ENCODE assay signal across 8 mouse cellular contexts in genomic region chr4:136892811-136893210, GRCm38 (mm10). TPM values are rescaled to one million over a fixed set of nuclear protein-coding genes. Genes with fewer than 3 reads are reported as not detected.
DNase-seq lines count a peak whose midpoint lies in the region; ATAC-seq and TF ChIP-seq lines count a peak whose summit lies in the region.

C1qc (minus strand) TSS chr4:136893065.

- no peak within 1 kb of the TSS for H3K27ac ChIP-seq in kidney, postnatal 0 days
- H3K27ac ChIP-seq in heart, embryonic 12.5 days (ENCODE audit: poor library complexity, severe bottlenecking), result no peak within 1 kb of the TSS
- H3K27ac ChIP-seq in midbrain, embryonic 15.5 days, result no peak within 1 kb of the TSS

- H3K36me3 ChIP-seq in kidney, postnatal 0 days (ENCODE audit: insufficient read depth, low read length), result no peaks in the 10 kb centered on the region
- H3K36me3 ChIP-seq in heart, embryonic 12.5 days, result no peaks in the 10 kb centered on the region
- no peaks in the 10 kb centered on the region for H3K36me3 ChIP-seq in midbrain, embryonic 15.5 days (replicated peaks)

- TF ChIP-seq CTCF in kidney, postnatal 0 days (IDR thresholded peaks at IDR 0.05; ENCODE audit: low read depth), result no peak

- H3K27me3 ChIP-seq in kidney, postnatal 0 days (ENCODE audit: insufficient read depth, low read length), result peaks cover 15% of the 10 kb centered on the region; the same call in 1 of the 2 replicates
- H3K27me3 ChIP-seq in heart, embryonic 12.5 days (replicated peaks), result peaks cover 91% of the 10 kb centered on the region
- peaks cover 46% of the 10 kb centered on the region for H3K27me3 ChIP-seq in midbrain, embryonic 15.5 days (replicated peaks)

- no peak within 1 kb of the TSS for H3K4me3 ChIP-seq in kidney, postnatal 0 days (replicated peaks; ENCODE audit: low read depth, low read length)
- H3K4me3 ChIP-seq in heart, embryonic 12.5 days, result no peak within 1 kb of the TSS
- H3K4me3 ChIP-seq in midbrain, embryonic 15.5 days, result no peak within 1 kb of the TSS

- H3K4me2 ChIP-seq in kidney, postnatal 0 days (ENCODE audit: low read length), result no peak within 1 kb of the TSS
- no peak within 1 kb of the TSS for H3K4me2 ChIP-seq in heart, embryonic 12.5 days
- H3K4me2 ChIP-seq in midbrain, embryonic 15.5 days, result no peak within 1 kb of the TSS

- H3K4me1 ChIP-seq in kidney, postnatal 0 days (replicated peaks; ENCODE audit: insufficient read depth, low read length), result no peaks in the 10 kb centered on the region
- 0 out of 2 replicates have a peak, but pooled peaks cover 3% of the 10 kb centered on the region for H3K4me1 ChIP-seq in heart, embryonic 12.5 days (replicated peaks)
- H3K4me1 ChIP-seq in midbrain, embryonic 15.5 days, result peaks cover 13% of the 10 kb centered on the region; the same call in 1 of the 2 replicates

- ATAC-seq in kidney, postnatal 0 days (replicated peaks; ENCODE audit: low FRiP score, low read depth), result no peak
- no peak for ATAC-seq in heart, embryonic 12.5 days (ENCODE audit: insufficient number of reproducible peaks, low FRiP score)
- no peak for ATAC-seq in midbrain, embryonic 15.5 days (replicated peaks)

- no peaks in the 10 kb centered on the region for H3K9me3 ChIP-seq in kidney, postnatal 0 days (replicated peaks; ENCODE audit: low read length)
- no peaks in the 10 kb centered on the region for H3K9me3 ChIP-seq in heart, embryonic 12.5 days (replicated peaks)
- H3K9me3 ChIP-seq in midbrain, embryonic 15.5 days, result no peaks in the 10 kb centered on the region

- DNase-seq in kidney, postnatal 0 days (ENCODE audit: low spot score), result no peak
- no peak for DNase-seq in kidney, adult 11 months
- DNase-seq in adrenal gland, postnatal 4 days (ENCODE audit: low spot score in 2 of 2), result no peak
- DNase-seq in layer of hippocampus, postnatal 10 days (ENCODE audit: low spot score in 2 of 2), result no peak
- DNase-seq in retina, postnatal 1 day, result no peak
- DNase-seq in urinary bladder, adult 18-20 months (ENCODE audit: low spot score in 2 of 2), result no peak

- 55% methylated on average over 5 of the region's 5 CpGs for WGBS in kidney, postnatal 0 days
- 45% methylated on average over 5 of the region's 5 CpGs for WGBS in heart, embryonic 12.5 days
- 70% methylated on average over 5 of the region's 5 CpGs for WGBS in midbrain, embryonic 15.5 days

- H3K9ac ChIP-seq in kidney, postnatal 0 days (ENCODE audit: low read depth, low read length), result no peak within 1 kb of the TSS
- H3K9ac ChIP-seq in heart, embryonic 12.5 days, result no peak within 1 kb of the TSS
- H3K9ac ChIP-seq in midbrain, embryonic 15.5 days, result no peak within 1 kb of the TSS

RNA-seq across cellular contexts. Expression of gene C1qc, which starts in this region (rescaled TPM):
- 27.2 and 34.6 TPM in 2 replicates for polyA plus RNA-seq in kidney, postnatal 0 days (2015; fragmentation: Nextera tagmentation; extraction: Ambion mirVana)
- total RNA-seq in adrenal gland, postnatal 4 days (2021), result 10 to 100 TPM; 37.0 to 49.0 TPM
- 9.7 and 11.9 TPM in 2 replicates for polyA plus RNA-seq in heart, embryonic 12.5 days (2016; fragmentation: Nextera tagmentation; extraction: Ambion mirVana)
- 10 to 100 TPM; 33.6 to 33.7 TPM for total RNA-seq in layer of hippocampus, postnatal 10 days (2021)
- 21.7 and 28.4 TPM in 2 replicates for polyA plus RNA-seq in midbrain, embryonic 15.5 days (2015; fragmentation: Nextera tagmentation; extraction: Ambion mirVana)
